Mouse (Mus musculus): ENCODE results near the gene Gm21964. TPM values are rescaled to one million over a fixed set of nuclear protein-coding genes. Genes with fewer than 3 reads are reported as not detected.

The Gm21964 gene
- not detected for polyA plus RNA-seq (2014; fragmentation: Illumina TruSeq; extraction: RNeasy Lipid Tissue Mini Kit (QIAGEN cat#74804); ENCODE audit: low read depth, low replicate concordance)

GRCm38 (mm10) chr8:110100907-110101306 lies at the start of gene Gm21964:
TSS of gene Gm21964 (plus strand) at chr8:110101207.

GRCm38 (mm10) chr8:110079282-110080221 lies 21.5 kb upstream of the Gm21964 start, which contains the start of gene Zfp612:
TSS of gene Zfp612 (plus strand) at chr8:110079746.

GRCm38 (mm10) chr8:110102653-110103052 lies 1.6 kb downstream of the Gm21964 start, which contains the start of gene Gm17720:
TSS of gene Gm17720 (minus strand) at chr8:110102753.

Other genes with a start within 250 kb of the Gm21964 start
- gene Phlpp2, start 232.7 kb upstream of the Gm21964 start, polyA plus RNA-seq (2014; fragmentation: Illumina TruSeq; extraction: RNeasy Lipid Tissue Mini Kit (QIAGEN cat#74804); ENCODE audit: low read depth, low replicate concordance) = 1.1 TPM
- gene Marveld3, start 139.0 kb upstream of the Gm21964 start, polyA plus RNA-seq (2014; fragmentation: Illumina TruSeq; extraction: RNeasy Lipid Tissue Mini Kit (QIAGEN cat#74804); ENCODE audit: low read depth, low replicate concordance) = 0.34 TPM
- 541 TPM for gene Tat, start 110.8 kb upstream of the Gm21964 start, polyA plus RNA-seq (2014; fragmentation: Illumina TruSeq; extraction: RNeasy Lipid Tissue Mini Kit (QIAGEN cat#74804); ENCODE audit: low read depth, low replicate concordance)
- 0.32 TPM for gene Chst4, start 61.5 kb upstream of the Gm21964 start, polyA plus RNA-seq (2014; fragmentation: Illumina TruSeq; extraction: RNeasy Lipid Tissue Mini Kit (QIAGEN cat#74804); ENCODE audit: low read depth, low replicate concordance)
- 6.2 TPM for gene Zfp612, start 21.5 kb upstream of the Gm21964 start, polyA plus RNA-seq (2014; fragmentation: Illumina TruSeq; extraction: RNeasy Lipid Tissue Mini Kit (QIAGEN cat#74804); ENCODE audit: low read depth, low replicate concordance)
- gene Gm17720, start 1.5 kb downstream of the Gm21964 start, polyA plus RNA-seq (2014; fragmentation: Illumina TruSeq; extraction: RNeasy Lipid Tissue Mini Kit (QIAGEN cat#74804); ENCODE audit: low read depth, low replicate concordance) = not detected
- not detected for gene Calb2, start 67.0 kb downstream of the Gm21964 start, polyA plus RNA-seq (2014; fragmentation: Illumina TruSeq; extraction: RNeasy Lipid Tissue Mini Kit (QIAGEN cat#74804); ENCODE audit: low read depth, low replicate concordance)
- 1.9 TPM for gene Cmtr2, start 114.5 kb downstream of the Gm21964 start, polyA plus RNA-seq (2014; fragmentation: Illumina TruSeq; extraction: RNeasy Lipid Tissue Mini Kit (QIAGEN cat#74804); ENCODE audit: low read depth, low replicate concordance)
- not detected for gene Hydin, start 165.8 kb downstream of the Gm21964 start, polyA plus RNA-seq (2014; fragmentation: Illumina TruSeq; extraction: RNeasy Lipid Tissue Mini Kit (QIAGEN cat#74804); ENCODE audit: low read depth, low replicate concordance)

All from liver, adult 10 weeks (tissue).